Comparison of ENCODE assay signal across 21 mouse cellular contexts in the genomic region with DNA sequence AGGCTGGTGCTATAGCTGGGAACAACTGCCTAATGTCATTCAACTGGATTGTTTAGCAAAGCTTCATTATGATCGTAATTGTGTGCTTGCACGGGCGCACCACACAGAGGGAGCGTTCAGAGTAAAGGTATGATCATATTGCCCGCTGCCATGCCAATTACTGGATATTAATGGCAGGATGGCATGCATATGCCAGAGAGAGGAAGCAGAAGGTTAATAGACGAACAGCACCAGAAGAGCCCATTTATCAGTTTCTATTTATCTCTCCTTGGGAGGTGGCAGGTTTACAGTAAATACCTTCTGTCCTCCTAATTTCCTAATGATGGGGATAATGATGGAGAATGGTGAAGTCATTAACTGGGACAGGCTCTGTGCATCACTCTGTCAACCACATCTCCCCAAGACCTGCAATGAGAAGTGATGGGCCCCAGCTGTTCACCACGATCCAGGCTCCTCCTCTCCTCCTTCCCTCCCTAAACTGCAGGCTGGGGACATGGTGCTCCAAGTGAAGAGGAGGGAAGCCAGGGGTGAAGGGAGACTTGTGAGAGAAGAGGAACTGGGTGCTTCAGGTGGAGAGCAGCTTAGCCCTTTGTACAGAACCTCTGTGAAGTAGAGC.
DNase-seq lines count a peak whose midpoint lies in the region; ATAC-seq and TF ChIP-seq lines count a peak whose summit lies in the region.
"Had no signal": no experiment of that assay in that cellular context is flagged by ENCODE, and none has a peak within 500 bp of the region (broad histone marks: within the 10 kb centered on the region; RNA-seq: fewer than 3 reads in every experiment).

No protein-coding gene starts in this region.

- 72% methylated on average over 7 of the region's 7 CpGs for WGBS in forebrain, embryonic 11.5 days
- WGBS in forebrain, postnatal 0 days, result 34% methylated on average over 7 of the region's 7 CpGs
- WGBS in hindbrain, embryonic 13.5 days, result 39% methylated on average over 7 of the region's 7 CpGs
- 25% methylated on average over 7 of the region's 7 CpGs for WGBS in neural tube, embryonic 15.5 days

- peak; percentile 46 for ATAC-seq in forebrain, embryonic 11.5 days (replicated peaks; ENCODE audit: low FRiP score)
- no peak for ATAC-seq in forebrain, postnatal 0 days
- peak; percentile 90 for ATAC-seq in hindbrain, embryonic 13.5 days (ENCODE audit: low FRiP score)
- peak; percentile 31; the same call in 1 of the 2 replicates for ATAC-seq in neural tube, embryonic 15.5 days (ENCODE audit: low FRiP score)
- ATAC-seq: intestine, postnatal 0 days; midbrain, embryonic 15.5 days had no signal

- no peak overlapping the region for H3K27ac ChIP-seq in forebrain, embryonic 11.5 days (ENCODE audit: low read depth, low read length)
- no peak overlapping the region for H3K27ac ChIP-seq in forebrain, postnatal 0 days (ENCODE audit: low read depth, low read length)
- no peak overlapping the region; the same call in 1 of the 2 replicates for H3K27ac ChIP-seq in hindbrain, embryonic 13.5 days
- H3K27ac ChIP-seq in neural tube, embryonic 15.5 days (replicated peaks), result no peak overlapping the region
- H3K27ac ChIP-seq: embryonic facial prominence, embryonic 12.5 days; limb, embryonic 15.5 days; macrophage; midbrain, embryonic 15.5 days; stomach, embryonic 15.5 days had no signal

- no peak overlapping the region for H3K4me2 ChIP-seq in forebrain, embryonic 11.5 days (ENCODE audit: low read depth, low read length, severe bottlenecking)
- H3K4me2 ChIP-seq in forebrain, postnatal 0 days (ENCODE audit: low read depth), result no peak overlapping the region
- no peak overlapping the region for H3K4me2 ChIP-seq in hindbrain, embryonic 13.5 days
- H3K4me2 ChIP-seq in neural tube, embryonic 15.5 days, result no peak overlapping the region
- H3K4me2 ChIP-seq: embryonic facial prominence, embryonic 12.5 days; limb, embryonic 15.5 days; midbrain, embryonic 15.5 days; stomach, embryonic 15.5 days had no signal

- no peaks in the 10 kb centered on the region for H3K36me3 ChIP-seq in forebrain, embryonic 11.5 days (ENCODE audit: control insufficient read depth, insufficient read depth, low read length)
- no peaks in the 10 kb centered on the region for H3K36me3 ChIP-seq in forebrain, postnatal 0 days (ENCODE audit: insufficient read depth)
- no peaks in the 10 kb centered on the region for H3K36me3 ChIP-seq in hindbrain, embryonic 13.5 days
- H3K36me3 ChIP-seq in neural tube, embryonic 15.5 days, result no peaks in the 10 kb centered on the region
- H3K36me3 ChIP-seq: embryonic facial prominence, embryonic 12.5 days; limb, embryonic 15.5 days; midbrain, embryonic 15.5 days; stomach, embryonic 15.5 days had no signal

- no peak for TF ChIP-seq POLR2A in brain, embryonic 14.5 days (IDR thresholded peaks at IDR 0.05; ENCODE audit: borderline replicate concordance, extremely low read depth, insufficient read depth, insufficient read length, poor library complexity, severe bottlenecking)

- no peaks in the 10 kb centered on the region for H3K9me3 ChIP-seq in forebrain, embryonic 11.5 days (ENCODE audit: control insufficient read depth, low read length)
- H3K9me3 ChIP-seq in forebrain, postnatal 0 days (ENCODE audit: low read length), result no peaks in the 10 kb centered on the region
- H3K9me3 ChIP-seq in hindbrain, embryonic 13.5 days, result no peaks in the 10 kb centered on the region
- no peaks in the 10 kb centered on the region for H3K9me3 ChIP-seq in neural tube, embryonic 15.5 days (replicated peaks)
- H3K9me3 ChIP-seq: embryonic facial prominence, embryonic 12.5 days; limb, embryonic 15.5 days; midbrain, embryonic 15.5 days; stomach, embryonic 15.5 days had no signal

- no peaks in the 10 kb centered on the region for H3K27me3 ChIP-seq in forebrain, embryonic 11.5 days (ENCODE audit: control insufficient read depth, insufficient read depth, low read length)
- H3K27me3 ChIP-seq in forebrain, postnatal 0 days (ENCODE audit: insufficient read depth, low read length), result no peaks in the 10 kb centered on the region
- no peaks in the 10 kb centered on the region for H3K27me3 ChIP-seq in hindbrain, embryonic 13.5 days
- H3K27me3 ChIP-seq in neural tube, embryonic 15.5 days (replicated peaks), result no peaks in the 10 kb centered on the region
- H3K27me3 ChIP-seq: embryonic facial prominence, embryonic 12.5 days; limb, embryonic 15.5 days; midbrain, embryonic 15.5 days; stomach, embryonic 15.5 days had no signal

- no peak for TF ChIP-seq CTCF in forebrain, postnatal 0 days (IDR thresholded peaks at IDR 0.05; ENCODE audit: low read depth)
- TF ChIP-seq CTCF in brain, embryonic 14.5 days (IDR thresholded peaks at IDR 0.05; ENCODE audit: borderline replicate concordance, extremely low read depth, insufficient read depth, insufficient read length), result no peak

- H3K9ac ChIP-seq in forebrain, embryonic 11.5 days (ENCODE audit: low read length), result no peak overlapping the region
- H3K9ac ChIP-seq in forebrain, postnatal 0 days, result no peak overlapping the region
- H3K9ac ChIP-seq in hindbrain, embryonic 13.5 days, result no peak overlapping the region
- no peak overlapping the region for H3K9ac ChIP-seq in neural tube, embryonic 15.5 days (replicated peaks)
- H3K9ac ChIP-seq: embryonic facial prominence, embryonic 12.5 days; limb, embryonic 15.5 days; midbrain, embryonic 15.5 days; stomach, embryonic 15.5 days had no signal

- no peak for DNase-seq in forebrain, embryonic 11.5 days (ENCODE audit: low spot score)
- DNase-seq in forebrain, postnatal 0 days, result no peak
- DNase-seq in brain, embryonic 14.5 days (ENCODE audit: low read depth), result peak; percentile 79
- no peak for DNase-seq in layer of hippocampus, adult 9-11 months
- no peak for DNase-seq in adrenal gland, postnatal 10 days
- DNase-seq: B cell, adult 2 months; cerebellum, postnatal 25 days; gastrocnemius, postnatal 10 days; heart, postnatal 10 days; kidney, postnatal 10 days; lung, adult 2 months; right cerebral cortex, adult 18-20 months; thymus, postnatal 25 days had no signal

- no peaks in the 10 kb centered on the region for H3K4me1 ChIP-seq in forebrain, embryonic 11.5 days (replicated peaks; ENCODE audit: control insufficient read depth, insufficient read depth, low read length)
- H3K4me1 ChIP-seq in forebrain, postnatal 0 days (ENCODE audit: insufficient read depth), result no peaks in the 10 kb centered on the region
- peaks cover 10% of the 10 kb centered on the region for H3K4me1 ChIP-seq in hindbrain, embryonic 13.5 days (replicated peaks)
- no peaks in the 10 kb centered on the region for H3K4me1 ChIP-seq in neural tube, embryonic 15.5 days
- H3K4me1 ChIP-seq: embryonic facial prominence, embryonic 12.5 days; limb, embryonic 15.5 days; midbrain, embryonic 15.5 days had no signal

- H3K4me3 ChIP-seq in forebrain, embryonic 11.5 days (ENCODE audit: low read depth, low read length), result no peak overlapping the region
- H3K4me3 ChIP-seq in forebrain, postnatal 0 days (ENCODE audit: low read depth, low read length), result no peak overlapping the region
- no peak overlapping the region for H3K4me3 ChIP-seq in hindbrain, embryonic 13.5 days
- H3K4me3 ChIP-seq in neural tube, embryonic 15.5 days (replicated peaks), result no peak overlapping the region
- H3K4me3 ChIP-seq: embryonic facial prominence, embryonic 12.5 days; limb, embryonic 15.5 days; midbrain, embryonic 15.5 days; stomach, embryonic 15.5 days had no signal
